Mouse (Mus musculus): Measurements from ENCODE around the gene Lrp5. TPM values are rescaled to one million over a fixed set of nuclear protein-coding genes. Genes with fewer than 3 reads are reported as not detected.
A peak's percentile ranks its signal among the peaks of the same experiment; 100 is the strongest.

The Lrp5 gene
- total RNA-seq, 2 experiments from 2014 or later: 47.8 to 52.8 TPM

DNA sequence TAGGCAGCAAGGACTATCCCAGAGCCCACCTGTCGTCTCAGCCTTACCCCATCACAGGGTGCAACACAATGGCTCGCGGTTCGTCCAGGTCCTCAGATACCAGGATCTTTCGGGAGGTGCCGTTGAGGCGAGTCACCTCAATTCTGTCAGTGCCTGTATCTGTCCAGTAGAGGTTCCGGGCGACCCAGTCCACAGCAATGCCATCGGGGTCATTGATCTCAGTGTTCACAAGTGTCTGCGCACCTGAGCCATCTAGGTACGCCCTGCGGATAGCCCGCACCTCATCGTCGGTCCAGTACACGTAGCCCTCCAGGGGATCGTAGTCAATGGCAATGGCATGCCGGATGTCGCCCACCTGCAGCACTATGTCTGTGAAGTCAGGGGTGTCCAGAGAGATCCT, 56.3 kb downstream of the Lrp5 start:
- no peak for DNase-seq
- intact Hi-C loops (cut with DNase I): no loop called here

DNA sequence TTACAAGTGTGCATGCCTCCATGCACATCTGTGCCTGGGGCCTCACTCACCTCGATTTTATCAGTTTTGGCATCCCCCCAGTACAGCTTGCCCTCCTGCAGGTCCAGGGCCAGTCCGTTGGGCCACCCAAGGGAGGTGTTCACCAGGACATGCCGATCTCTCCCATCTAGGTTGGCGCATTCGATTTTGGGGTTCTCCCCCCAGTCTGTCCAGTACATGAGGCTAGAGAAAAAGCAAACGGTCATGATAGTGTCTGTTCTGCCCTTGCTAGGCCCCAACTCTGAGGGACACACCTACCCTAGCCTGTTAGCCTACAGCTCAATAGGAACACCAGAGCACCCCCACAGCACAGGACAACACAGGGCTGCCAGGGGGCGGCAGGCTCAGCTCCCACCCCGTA, 58.1 kb downstream of the Lrp5 start:
- intact Hi-C loops (cut with DNase I): no loop called here

DNA sequence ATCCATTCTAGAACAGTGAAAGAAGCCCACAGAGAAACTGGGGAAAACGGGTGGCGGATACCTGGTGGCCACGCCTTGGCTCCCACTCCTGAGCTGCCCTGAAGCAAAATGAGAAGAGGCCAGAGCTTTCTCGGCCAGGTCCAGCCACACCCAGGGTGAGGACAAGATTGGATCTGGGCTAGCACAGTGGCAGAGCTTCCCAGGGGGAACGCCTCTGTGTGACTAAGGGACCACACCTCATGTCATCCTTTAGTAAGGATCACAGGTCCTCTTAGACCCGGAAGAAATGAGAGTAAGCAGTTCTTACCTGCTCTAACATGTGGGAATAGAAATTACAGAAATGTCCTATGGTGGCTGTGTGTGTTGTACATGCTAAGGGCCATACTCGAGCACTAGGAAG, 61.3 kb downstream of the Lrp5 start:
- intact Hi-C loops (cut with DNase I): loop anchor here (2.0 kb wide), 2 partner anchors 74 to 94 kb away; no protein-coding TSS in a partner anchor
- no peak for DNase-seq

More for the DNA sequence above, 58.1 kb downstream of the Lrp5 start:
- no peak for DNase-seq

DNA sequence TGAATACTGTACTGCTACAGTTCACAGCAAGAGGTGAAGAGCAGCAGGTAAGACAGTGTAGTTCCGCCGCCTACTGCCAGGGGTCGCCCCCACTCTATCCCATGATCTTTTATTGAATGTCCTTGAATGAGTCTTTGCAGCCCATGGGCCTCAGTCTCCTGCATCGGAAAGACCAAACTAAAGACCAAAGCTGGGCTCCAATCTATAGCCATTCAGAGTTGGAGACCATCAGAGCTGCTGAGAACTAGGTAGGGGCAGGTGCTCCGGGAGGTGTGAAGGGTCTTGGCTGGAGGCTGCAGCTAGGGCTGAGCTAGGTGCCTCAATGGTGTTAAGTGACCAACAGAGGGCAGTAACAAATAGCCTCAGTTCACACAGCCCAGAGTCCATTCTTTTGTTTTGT, 62.5 kb downstream of the Lrp5 start:
- peak; percentile 69 for DNase-seq
- intact Hi-C loops (cut with DNase I): loop anchor here (2.0 kb wide), 3 partner anchors 61 to 95 kb away; no protein-coding TSS in a partner anchor

DNA sequence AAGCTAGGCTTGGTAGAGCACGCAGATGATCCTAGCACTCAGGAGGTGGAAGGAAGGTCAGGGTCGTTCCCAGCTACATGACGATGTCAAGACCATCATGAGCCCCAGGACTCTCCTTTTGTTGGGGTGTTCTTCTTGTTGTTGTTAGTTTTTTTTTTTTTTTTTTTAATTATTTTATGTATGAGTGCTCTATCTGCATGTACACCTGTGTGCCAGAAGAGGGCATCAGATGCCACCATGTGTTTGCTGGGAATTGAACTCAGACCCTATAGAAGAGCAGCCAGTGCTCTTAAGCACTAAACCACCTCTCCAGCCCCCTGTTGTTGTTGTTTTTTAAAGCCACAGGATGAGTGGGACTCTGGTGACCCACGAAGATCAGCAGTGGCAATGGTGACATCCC, 63.1 kb downstream of the Lrp5 start:
- no peak for DNase-seq
- intact Hi-C loops (cut with DNase I): loop anchor here (2.0 kb wide), 1 partner anchor 62 kb away; no protein-coding TSS in a partner anchor

DNA sequence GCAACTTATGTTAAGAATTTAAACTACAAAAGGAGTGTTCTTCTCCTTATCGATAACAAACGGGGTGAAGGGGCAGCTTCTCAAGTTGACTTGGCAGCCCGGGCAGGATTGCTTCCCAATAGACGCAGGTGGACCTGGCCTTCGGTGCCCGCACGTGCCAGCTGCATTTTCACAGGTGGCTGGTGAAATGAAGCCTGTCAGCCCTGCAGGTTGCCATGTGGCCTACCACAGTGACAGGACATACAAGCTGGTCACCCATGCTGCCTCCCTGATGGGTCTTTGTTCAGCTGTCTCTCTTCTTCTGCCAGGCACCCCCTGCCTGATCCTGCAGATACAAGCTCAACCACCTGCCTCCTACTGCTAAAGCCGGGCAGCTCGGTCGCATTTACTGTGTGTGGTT, 65.5 kb downstream of the Lrp5 start:
- intact Hi-C loops (cut with DNase I): no loop called here
- no peak for DNase-seq

DNA sequence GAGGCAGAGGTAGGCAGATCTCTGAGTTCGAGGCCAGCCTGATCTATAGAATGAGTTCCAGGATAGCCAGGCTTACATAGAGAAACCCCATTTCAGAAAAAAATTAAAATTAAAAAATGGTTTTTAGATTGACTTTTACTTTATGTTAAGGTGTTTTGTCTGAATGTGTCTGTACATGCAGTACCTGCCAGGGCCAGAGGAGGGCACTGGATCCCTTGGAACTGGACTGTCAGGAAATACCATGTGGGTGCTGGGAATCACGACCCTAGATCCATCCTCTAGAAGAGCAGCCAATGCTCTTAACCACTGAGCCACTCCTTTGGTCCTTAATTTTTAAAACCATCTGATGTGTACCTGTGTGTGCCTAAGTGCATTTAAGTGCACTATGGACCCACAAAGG, 67.0 kb downstream of the Lrp5 start:
- DNase-seq: no peak
- intact Hi-C loops (cut with DNase I): no loop called here

DNA sequence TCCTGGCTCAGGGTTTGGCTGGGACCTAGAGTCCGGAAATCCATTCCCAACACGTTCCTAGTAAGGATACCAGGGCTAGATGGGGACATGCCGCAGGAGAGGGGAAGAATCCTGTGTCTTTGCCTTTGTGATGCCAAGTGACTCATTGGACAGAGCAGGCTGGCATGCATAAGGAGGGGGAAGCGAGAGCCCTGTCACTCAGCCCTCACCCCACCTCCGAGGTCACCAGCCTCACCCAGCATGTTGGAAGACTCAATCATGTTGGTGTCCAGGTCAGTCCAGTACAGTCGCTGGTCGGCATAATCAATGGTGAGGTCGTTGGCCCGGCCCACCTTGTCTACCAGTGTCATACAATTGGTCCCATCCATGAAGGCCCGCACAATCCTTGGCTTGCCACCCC, 72.4 kb downstream of the Lrp5 start:
- intact Hi-C loops (cut with DNase I): no loop called here
- DNase-seq: no peak

DNA sequence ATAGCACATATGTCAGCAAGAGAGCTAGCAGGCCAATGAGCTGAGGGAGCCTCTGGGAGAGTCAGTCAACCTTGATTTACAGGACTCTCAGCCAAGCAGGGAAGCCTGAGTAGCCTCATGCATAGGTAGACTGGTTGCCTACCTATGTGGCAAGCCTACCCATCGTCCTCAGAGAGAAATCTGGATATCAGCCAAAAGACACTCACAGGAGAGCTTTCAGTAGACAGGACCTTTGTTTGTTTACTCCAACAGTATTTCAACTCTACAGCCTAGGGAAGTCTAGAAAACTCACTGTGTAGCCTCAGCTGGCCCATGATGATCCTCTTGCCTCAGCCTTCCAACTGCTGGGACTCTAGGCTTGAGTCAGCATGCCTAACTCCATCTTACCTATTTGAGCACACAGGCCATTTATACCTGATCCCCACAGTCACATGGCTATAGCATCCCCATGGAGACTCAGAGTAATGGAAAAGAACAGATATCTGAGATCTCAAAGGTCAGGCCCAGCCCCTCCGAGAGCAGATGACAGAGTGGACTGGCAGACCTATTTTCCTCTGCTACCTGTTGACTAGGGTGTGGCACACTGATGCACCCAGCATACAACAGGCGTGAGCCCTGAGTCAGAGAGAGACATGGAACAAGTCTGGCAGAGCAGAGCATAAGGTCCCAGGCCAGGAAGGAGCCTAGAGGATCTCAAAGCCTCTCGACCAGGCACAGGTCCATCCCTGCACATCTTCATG, 73.7 kb downstream of the Lrp5 start:
- intact Hi-C loops (cut with DNase I): no loop called here
- DNase-seq: no peak

DNA sequence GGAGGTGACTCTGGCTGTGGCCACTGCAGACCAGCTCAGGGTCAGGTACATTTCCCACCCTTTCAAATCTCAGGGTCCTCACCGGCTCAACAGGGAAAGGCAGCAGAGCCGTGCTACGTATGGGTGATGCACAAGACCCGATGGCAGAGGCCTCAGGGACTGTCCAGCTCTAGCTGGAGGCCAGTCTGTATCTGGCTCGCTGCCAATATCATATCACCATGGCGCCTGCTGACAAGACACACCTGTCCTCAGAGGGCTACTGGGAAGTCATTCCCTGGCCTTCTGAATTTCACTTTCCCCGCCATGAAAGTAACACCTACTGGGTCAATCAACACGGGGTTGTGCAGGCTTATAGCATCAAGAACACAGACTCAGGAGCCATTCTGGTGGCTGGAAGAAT, 74.6 kb downstream of the Lrp5 start:
- intact Hi-C loops (cut with DNase I): no loop called here
- DNase-seq: no peak

DNA sequence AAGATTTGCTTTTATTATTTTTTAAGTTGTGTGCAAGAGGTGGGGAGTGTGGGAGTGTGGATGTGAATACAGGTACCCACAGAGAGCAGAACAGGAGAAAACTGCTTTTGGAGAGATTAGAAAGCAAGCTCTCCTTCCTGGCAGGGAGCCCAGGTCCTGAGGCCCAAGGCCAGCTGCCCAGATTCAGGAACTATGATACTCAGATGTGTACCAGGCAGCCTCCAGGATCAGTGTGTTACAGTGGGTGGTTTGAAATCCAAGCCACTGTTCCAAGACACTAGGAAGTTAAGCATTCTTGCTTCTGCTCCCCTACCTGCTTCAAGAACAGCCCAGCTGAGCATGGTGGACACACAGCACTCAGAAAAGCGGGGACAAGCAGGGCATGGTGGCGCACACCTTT, 75.5 kb downstream of the Lrp5 start:
- no peak for DNase-seq
- intact Hi-C loops (cut with DNase I): no loop called here

DNA sequence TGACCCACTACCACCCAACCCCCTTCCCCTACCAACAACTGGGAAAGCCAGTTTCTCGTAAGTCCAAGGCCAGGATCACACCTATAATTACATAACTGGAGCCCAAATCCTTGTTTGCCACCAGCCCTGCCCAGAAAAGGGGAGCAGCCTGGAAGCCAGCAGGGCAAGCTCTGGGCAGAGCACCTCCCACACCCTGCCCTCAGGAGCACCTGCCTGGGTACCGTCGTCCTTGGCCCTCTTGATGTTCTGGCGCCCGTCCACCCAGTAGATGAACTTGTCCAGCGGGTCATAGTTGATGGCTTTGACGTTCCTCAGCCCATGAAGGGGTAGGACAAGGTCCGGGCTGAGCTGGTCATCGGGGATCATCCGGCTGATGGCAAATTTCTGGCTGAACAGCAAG, 76.5 kb downstream of the Lrp5 start:
- intact Hi-C loops (cut with DNase I): no loop called here
- no peak for DNase-seq

DNA sequence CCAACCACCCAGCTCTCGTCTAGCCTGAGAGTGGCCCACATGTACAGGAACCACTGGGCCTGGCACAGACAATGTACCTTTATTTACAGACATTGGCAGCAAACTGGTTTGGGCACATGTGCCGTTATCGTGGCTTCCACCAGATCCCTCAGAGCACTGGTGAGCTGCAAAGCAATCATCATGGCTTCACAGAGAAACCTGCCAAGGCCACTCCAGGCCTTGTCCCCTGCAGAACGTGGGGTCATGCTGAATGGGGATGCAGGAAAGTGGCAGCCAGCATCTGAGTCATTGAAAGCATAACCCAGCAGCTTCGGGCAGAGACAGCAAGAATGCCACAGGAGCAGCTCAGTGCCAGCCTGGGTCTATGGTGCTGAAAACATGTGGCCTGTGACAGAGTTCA, 92.0 kb downstream of the Lrp5 start:
- intact Hi-C loops (cut with DNase I): no loop called here
- no peak for DNase-seq

DNA sequence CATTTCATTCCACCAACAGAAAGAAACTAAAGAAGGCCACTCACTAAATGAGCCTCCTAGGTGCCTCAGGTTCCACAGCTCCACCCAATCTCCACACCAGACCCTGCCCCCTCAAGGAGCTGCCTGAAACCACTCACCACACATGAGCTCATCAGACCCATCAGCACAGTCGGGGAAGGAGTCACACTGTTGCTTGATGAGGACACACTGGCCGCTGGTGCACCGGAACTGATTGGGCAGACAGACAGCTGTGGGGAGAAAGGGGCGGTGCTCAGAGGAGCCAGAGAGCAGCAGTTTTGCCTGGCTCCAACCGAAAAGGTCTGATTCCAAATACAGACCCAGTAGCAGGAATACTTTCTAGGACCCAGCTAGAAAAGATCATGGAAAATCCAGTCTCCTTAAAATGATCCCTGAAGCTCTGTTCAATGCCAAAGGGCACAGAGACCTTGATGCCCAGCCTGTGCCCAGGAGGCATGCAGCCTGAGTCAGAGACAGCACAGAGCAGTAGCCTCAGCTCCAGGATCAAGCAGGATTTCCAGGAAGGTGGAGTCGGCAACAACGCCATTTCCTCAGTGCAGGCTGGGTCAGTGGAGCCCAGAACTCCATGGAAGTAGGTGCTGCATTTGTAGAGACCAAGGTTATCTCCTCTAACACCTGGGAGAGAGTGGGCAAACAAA, 92.8 kb downstream of the Lrp5 start:
- intact Hi-C loops (cut with DNase I): no loop called here
- DNase-seq: no peak

DNA sequence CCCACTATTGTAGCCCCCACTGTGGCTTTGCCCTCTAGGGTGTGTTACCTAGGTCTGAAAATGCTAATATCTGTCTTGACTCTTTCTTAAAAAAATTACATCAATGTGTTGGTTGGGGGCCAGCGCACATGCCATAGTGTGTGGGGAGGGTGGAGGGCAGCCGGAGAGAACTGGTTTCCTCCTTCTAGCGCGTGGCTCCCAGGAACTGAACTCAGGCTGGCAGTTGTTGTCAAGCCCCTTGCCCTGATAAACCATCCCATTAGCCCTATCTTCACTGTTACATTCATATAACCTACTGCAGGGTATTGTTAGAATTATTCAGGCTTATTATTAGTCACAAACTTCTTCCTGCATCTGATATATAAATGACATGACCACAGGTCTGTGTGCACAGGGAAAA, 96.4 kb downstream of the Lrp5 start:
- intact Hi-C loops (cut with DNase I): loop anchor here (10.0 kb wide), 1 partner anchor 195 kb away; no protein-coding TSS in a partner anchor

DNA sequence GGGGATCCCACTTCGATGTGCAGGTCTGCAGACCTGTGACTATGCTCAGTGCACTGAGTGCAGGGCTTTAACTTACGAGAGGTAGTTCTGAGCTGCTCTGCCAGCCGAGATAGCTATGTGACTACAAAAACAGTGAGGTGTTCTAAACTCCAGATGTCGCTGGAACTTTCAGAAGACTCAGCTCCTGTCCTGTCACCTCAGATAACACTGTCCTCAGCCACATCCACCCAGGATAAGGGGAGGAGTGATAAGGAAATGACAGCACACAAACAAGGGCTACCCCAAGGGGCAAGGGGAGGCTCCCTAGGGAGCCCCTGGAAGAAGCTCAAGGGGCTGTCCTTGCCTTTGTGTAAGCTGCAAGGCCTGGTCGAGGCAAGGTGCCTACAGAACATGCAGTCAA, 96.8 kb downstream of the Lrp5 start:
- intact Hi-C loops (cut with DNase I): loop anchor here (10.0 kb wide), 1 partner anchor 195 kb away; no protein-coding TSS in a partner anchor

More for the DNA sequence above, 96.4 kb downstream of the Lrp5 start:
- DNase-seq: no peak

DNA sequence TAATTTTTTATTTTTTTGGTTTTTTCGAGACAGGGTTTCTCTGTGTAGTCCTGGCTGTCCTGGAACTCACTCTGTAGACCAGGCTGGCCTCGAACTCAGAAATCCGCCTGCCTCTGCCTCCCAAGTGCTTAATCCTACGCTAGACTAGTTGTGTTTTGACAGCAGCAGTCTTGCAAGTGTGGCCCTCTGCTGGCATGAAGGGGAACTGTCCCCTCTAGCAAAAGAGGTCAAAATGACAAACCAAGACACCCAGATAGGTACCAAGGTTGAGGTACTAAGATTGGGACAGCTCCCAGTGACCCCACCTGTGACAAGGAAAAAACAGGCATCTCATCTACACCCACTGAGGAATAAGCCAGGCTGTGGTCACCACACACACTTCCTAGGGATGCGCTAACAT, 98.6 kb downstream of the Lrp5 start:
- intact Hi-C loops (cut with DNase I): loop anchor here (10.0 kb wide), 1 partner anchor 193 kb away; no protein-coding TSS in a partner anchor
- peak in 1 of 2 experiments; percentile 26 for DNase-seq

More for the DNA sequence above, 96.8 kb downstream of the Lrp5 start:
- no peak for DNase-seq

DNA sequence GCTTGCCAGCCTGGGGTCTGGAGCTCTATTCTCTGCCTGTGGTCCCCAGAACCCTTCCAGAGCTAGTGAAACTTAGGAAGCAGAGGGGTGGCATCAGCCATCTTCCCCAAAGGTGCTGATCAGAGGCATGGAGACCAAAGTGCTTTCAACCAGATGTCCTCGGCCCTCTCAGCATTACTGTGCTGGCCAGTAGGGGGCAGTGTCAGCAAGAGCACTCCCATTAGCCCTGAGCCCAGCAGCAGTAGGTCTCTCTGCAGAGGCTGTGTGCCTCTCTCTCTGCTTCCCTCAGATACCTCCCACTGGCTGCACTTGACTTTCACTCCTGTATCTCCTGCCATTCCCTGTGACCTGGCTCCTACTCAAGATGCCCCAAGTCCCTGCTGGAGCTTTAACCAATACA, 99.8 kb downstream of the Lrp5 start:
- peak; percentile 61 to 70 for DNase-seq
- intact Hi-C loops (cut with DNase I): loop anchor here (10.0 kb wide), 1 partner anchor 192 kb away; no protein-coding TSS in a partner anchor

DNA sequence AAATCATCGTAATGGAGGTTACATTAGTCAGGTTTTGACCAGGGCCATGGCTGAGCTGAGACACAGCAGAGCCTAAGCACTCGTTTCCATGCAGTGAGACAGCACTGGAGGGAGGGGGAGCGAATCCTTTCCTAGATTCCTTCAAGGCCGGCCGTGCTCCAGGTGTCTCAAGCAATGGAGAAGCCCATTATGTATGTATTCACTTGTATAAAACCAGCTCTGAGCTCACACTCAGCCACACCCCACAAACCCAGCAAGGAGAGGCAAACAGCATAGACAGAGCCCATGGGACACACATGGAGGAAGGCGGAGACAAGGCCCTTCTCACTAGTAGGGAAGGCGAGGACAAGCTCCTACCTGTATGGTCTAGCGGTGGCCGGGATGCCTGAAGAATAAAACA, 100.3 kb downstream of the Lrp5 start:
- DNase-seq: no peak
- intact Hi-C loops (cut with DNase I): loop anchor here (10.0 kb wide), 1 partner anchor 191 kb away; no protein-coding TSS in a partner anchor

DNA sequence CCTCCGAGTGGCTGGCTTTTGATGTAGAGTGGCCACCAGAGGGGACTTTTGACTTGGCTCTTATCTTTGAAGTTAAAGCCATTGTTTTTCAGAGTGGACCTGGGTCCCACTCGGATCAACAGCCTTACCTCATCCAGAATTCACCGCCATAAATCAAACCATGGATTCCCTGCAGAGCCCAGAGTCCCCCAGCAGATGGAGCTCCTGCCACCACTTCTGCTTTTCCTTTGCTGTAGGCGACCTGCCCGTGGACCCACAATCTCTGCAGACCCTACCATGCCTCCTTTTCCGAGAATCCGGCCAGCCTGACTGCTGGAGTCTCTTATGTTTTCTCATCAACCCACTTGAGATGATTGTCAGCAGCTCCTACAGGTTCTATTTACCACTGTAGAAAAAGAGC, 105.0 kb downstream of the Lrp5 start:
- DNase-seq: peak; percentile 58 to 64
- intact Hi-C loops (cut with DNase I): loop anchor here (10.0 kb wide), 1 partner anchor 187 kb away; no protein-coding TSS in a partner anchor

DNA sequence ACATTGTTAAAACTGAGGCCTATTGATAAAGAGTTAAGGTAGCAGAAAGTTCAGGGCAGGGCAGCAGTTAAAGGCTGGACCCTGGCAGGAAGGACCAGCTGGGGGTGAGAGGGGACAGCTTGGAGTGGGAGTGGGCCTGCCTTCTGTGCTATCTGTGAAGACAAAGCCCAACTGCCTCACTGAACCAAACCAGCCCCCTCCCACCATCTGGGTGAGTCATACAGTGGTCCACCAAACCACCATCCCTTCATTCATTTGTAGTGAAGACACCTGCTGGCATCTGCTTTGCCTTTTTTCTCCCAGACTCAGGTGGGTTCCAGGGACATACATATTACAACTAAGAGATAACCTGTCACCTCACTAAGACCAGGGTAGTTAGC, 108.5 kb downstream of the Lrp5 start:
- no peak for DNase-seq
- intact Hi-C loops (cut with DNase I): loop anchor here (10.0 kb wide), 1 partner anchor 253 kb away; the partner anchor contains the start of gene Cpt1a
